In genomic region chr5:142801977-142802376, GRCm38 (mm10) we compare ENCODE assay signal across 10 mouse cellular contexts. TPM values are rescaled to one million over a fixed set of nuclear protein-coding genes. Genes with fewer than 3 reads are reported as not detected.
DNase-seq lines count a peak whose midpoint lies in the region; ATAC-seq and TF ChIP-seq lines count a peak whose summit lies in the region.
"Had no signal": no experiment of that assay in that cellular context is flagged by ENCODE, and none has a peak within 500 bp of the region (broad histone marks: within the 10 kb centered on the region; RNA-seq: fewer than 3 reads in every experiment).

No protein-coding gene starts in this region.

- H3K9me3 ChIP-seq in intestine, embryonic 15.5 days, result no peaks in the 10 kb centered on the region
- no peaks in the 10 kb centered on the region for H3K9me3 ChIP-seq in intestine, postnatal 0 days (ENCODE audit: control insufficient read depth)
- no peaks in the 10 kb centered on the region for H3K9me3 ChIP-seq in forebrain, embryonic 15.5 days

- H3K4me3 ChIP-seq in intestine, embryonic 15.5 days (replicated peaks), result no peak overlapping the region
- H3K4me3 ChIP-seq in intestine, postnatal 0 days (ENCODE audit: low read depth, low read length), result no peak overlapping the region
- H3K4me3 ChIP-seq in forebrain, embryonic 15.5 days, result no peak overlapping the region

- no peak overlapping the region for H3K4me2 ChIP-seq in intestine, embryonic 15.5 days (replicated peaks)
- no peak overlapping the region for H3K4me2 ChIP-seq in intestine, postnatal 0 days (replicated peaks; ENCODE audit: low read depth)
- H3K4me2 ChIP-seq in forebrain, embryonic 15.5 days (replicated peaks), result peak overlapping the region; percentile 9; the same call in 1 of the 2 replicates

- DNase-seq in cerebellum, postnatal 10 days, result no peak
- DNase-seq in frontal cortex, postnatal 10 days (ENCODE audit: low spot score in 2 of 2), result no peak
- no peak for DNase-seq in cerebellum, adult 18-20 months
- DNase-seq: adrenal gland, postnatal 10 days; spleen, adult 18-20 months had no signal

- no peaks in the 10 kb centered on the region for H3K27me3 ChIP-seq in intestine, embryonic 15.5 days (replicated peaks)
- H3K27me3 ChIP-seq in intestine, postnatal 0 days (replicated peaks; ENCODE audit: control insufficient read depth, insufficient read depth, low read length), result no peaks in the 10 kb centered on the region
- no peaks in the 10 kb centered on the region for H3K27me3 ChIP-seq in forebrain, embryonic 15.5 days

- H3K27ac ChIP-seq in intestine, embryonic 15.5 days, result no peak overlapping the region
- H3K27ac ChIP-seq in intestine, postnatal 0 days (ENCODE audit: low read depth, low read length), result no peak overlapping the region
- peak overlapping the region; percentile 47 for H3K27ac ChIP-seq in forebrain, embryonic 15.5 days (replicated peaks)

- 0 out of 2 replicates have a peak, but pooled peaks cover under 1% of the 10 kb centered on the region for H3K36me3 ChIP-seq in intestine, embryonic 15.5 days
- H3K36me3 ChIP-seq in intestine, postnatal 0 days (ENCODE audit: control insufficient read depth, insufficient read depth), result peaks cover 4% of the 10 kb centered on the region; the same call in 1 of the 2 replicates
- H3K36me3 ChIP-seq in forebrain, embryonic 15.5 days, result peaks cover 2% of the 10 kb centered on the region; the same call in 1 of the 2 replicates

- H3K4me1 ChIP-seq in intestine, embryonic 15.5 days (replicated peaks), result peaks cover 38% of the 10 kb centered on the region
- H3K4me1 ChIP-seq in intestine, postnatal 0 days (replicated peaks; ENCODE audit: control insufficient read depth, insufficient read depth, low read length), result peaks cover 8% of the 10 kb centered on the region; the same call in 1 of the 2 replicates
- H3K4me1 ChIP-seq in forebrain, embryonic 15.5 days, result peaks cover 98% of the 10 kb centered on the region

- no peak for TF ChIP-seq CTCF in intestine, postnatal 0 days (IDR thresholded peaks at IDR 0.05; ENCODE audit: low read depth)

- 74% methylated on average over 2 of the region's 2 CpGs for WGBS in intestine, embryonic 15.5 days
- WGBS in intestine, postnatal 0 days, result 65% methylated on average over 2 of the region's 2 CpGs
- WGBS in forebrain, embryonic 15.5 days, result 35% methylated on average over 2 of the region's 2 CpGs

- H3K9ac ChIP-seq in intestine, embryonic 15.5 days, result no peak overlapping the region
- H3K9ac ChIP-seq in intestine, postnatal 0 days (ENCODE audit: low read depth, low read length), result no peak overlapping the region
- H3K9ac ChIP-seq in forebrain, embryonic 15.5 days (replicated peaks), result no peak overlapping the region

- ATAC-seq in intestine, embryonic 15.5 days, result peak; percentile 17; the same call in 1 of the 2 replicates
- no peak for ATAC-seq in intestine, postnatal 0 days
- ATAC-seq in common myeloid progenitor, adult 5-6 weeks (replicated peaks; ENCODE audit: low read depth, poor library complexity, severe bottlenecking), result peak; percentile 64
- no peak for ATAC-seq in forebrain, embryonic 15.5 days (replicated peaks)
- ATAC-seq in megakaryocyte-erythroid progenitor cell, adult 5-6 weeks (replicated peaks; ENCODE audit: low FRiP score, low TSS enrichment, poor library complexity, severe bottlenecking), result peak; percentile 89

RNA-seq across cellular contexts. Expression of gene Tnrc18, which starts 15.5 kb away (rescaled TPM):
- 19.5 and 21.6 TPM in 2 replicates for polyA plus RNA-seq in intestine, embryonic 15.5 days (2015; fragmentation: Nextera tagmentation; extraction: Ambion mirVana)
- polyA plus RNA-seq in intestine, postnatal 0 days (2015; fragmentation: Nextera tagmentation; extraction: Ambion mirVana), result 9.9 and 11.7 TPM in 2 replicates
- 17.5 and 17.9 TPM in 2 replicates for total RNA-seq in common myeloid progenitor, adult 5-6 weeks (2017)
- polyA plus RNA-seq in forebrain, embryonic 15.5 days (2015; fragmentation: Nextera tagmentation; extraction: Ambion mirVana), result 45.9 and 48.3 TPM in 2 replicates
- total RNA-seq in megakaryocyte-erythroid progenitor cell, adult 5-6 weeks (2014; fragmentation: Nextera tagmentation), result 8.8 and 11.7 TPM in 2 replicates
- 0.85 and 4.2 TPM in 2 replicates for total RNA-seq in megakaryocyte-erythroid progenitor cell, adult 5-6 weeks (2017)

Comparison
In these comparisons a context has a peak if more than half of its experiments do, and no peak if none do; other contexts are left out.
1. ATAC-seq: peak in intestine, embryonic 15.5 days (single experiment), common myeloid progenitor, adult 5-6 weeks (single experiment) and megakaryocyte-erythroid progenitor cell, adult 5-6 weeks (single experiment); none in intestine, postnatal 0 days (single experiment) and forebrain, embryonic 15.5 days (single experiment).